Mouse (Mus musculus): ENCODE measurements around the gene Donson. TPM values are rescaled to one million over a fixed set of nuclear protein-coding genes. Genes with fewer than 3 reads are reported as not detected.
A peak's percentile ranks its signal among the peaks of the same experiment; 100 is the strongest.

Gene Donson
- 21.9 and 26.9 TPM in 2 replicates for polyA plus RNA-seq (2015; fragmentation: Nextera tagmentation; extraction: Ambion mirVana)

GRCm38 (mm10) chr16:91688619-91689334 is at the start of gene Donson:
Gene Donson (minus strand): TSS chr16:91688770.
- H3K9me3 ChIP-seq: no peaks in the 10 kb centered on the region
- WGBS: under 1% methylated on average over 71 of the region's 71 CpGs
- peak within 1 kb of the TSS; percentile 86 for H3K4me2 ChIP-seq (replicated peaks)
- H3K27ac ChIP-seq: peak within 1 kb of the TSS; percentile 91
- peaks cover 26% of the 10 kb centered on the region for H3K4me1 ChIP-seq (replicated peaks)
- H3K27me3 ChIP-seq: no peaks in the 10 kb centered on the region
- H3K4me3 ChIP-seq (replicated peaks): peak within 1 kb of the TSS; percentile 89
- peaks cover 33% of the 10 kb centered on the region for H3K36me3 ChIP-seq
- H3K9ac ChIP-seq (replicated peaks): peak within 1 kb of the TSS; percentile 93
- ATAC-seq: peak; percentile 100

- Histone ChIP-seq H3K27me3 (no peaks in the 10 kb centered on the region), H3K9me3 (no peaks in the 10 kb centered on the region), H3K36me3 (no peaks in the 10 kb centered on the region), H3K27ac (no peak overlapping the region), H3K4me1 (replicated peaks) (peaks cover 71% of the 10 kb centered on the region), H3K4me2 (replicated peaks) (no peak overlapping the region), H3K4me3 (replicated peaks) (no peak overlapping the region), H3K9ac (replicated peaks) (no peak overlapping the region)
- ATAC-seq: no peak
- WGBS: 75% methylated on average over 7 of the region's 7 CpGs
Observed at GRCm38 (mm10) chr16:91736046-91736816, 47.7 kb upstream of the Donson start.

- ATAC-seq: no peak
- 69% methylated on average over 5 of the region's 5 CpGs for WGBS
- H3K4me1 ChIP-seq (replicated peaks): peaks cover 64% of the 10 kb centered on the region
- no peaks in the 10 kb centered on the region for H3K9me3 ChIP-seq
- no peak overlapping the region for H3K4me2 ChIP-seq (replicated peaks)
- H3K9ac ChIP-seq (replicated peaks): no peak overlapping the region
- H3K27ac ChIP-seq: no peak overlapping the region
- no peaks in the 10 kb centered on the region for H3K36me3 ChIP-seq
- H3K4me3 ChIP-seq (replicated peaks): no peak overlapping the region
- no peaks in the 10 kb centered on the region for H3K27me3 ChIP-seq
Observed at GRCm38 (mm10) chr16:91734771-91735170, 46.2 kb upstream of the Donson start.

- Histone ChIP-seq H3K27ac (no peak overlapping the region), H3K9ac (replicated peaks) (no peak overlapping the region), H3K36me3 (no peaks in the 10 kb centered on the region), H3K27me3 (no peaks in the 10 kb centered on the region), H3K4me3 (replicated peaks) (no peak overlapping the region), H3K4me2 (replicated peaks) (no peak overlapping the region), H3K9me3 (no peaks in the 10 kb centered on the region), H3K4me1 (replicated peaks) (peaks cover 59% of the 10 kb centered on the region)
- ATAC-seq: no peak
- WGBS: 81% methylated on average over 2 of the region's 2 CpGs
Observed at GRCm38 (mm10) chr16:91732816-91733215, 44.2 kb upstream of the Donson start.

- Histone ChIP-seq H3K4me1 (replicated peaks) (peaks cover 55% of the 10 kb centered on the region), H3K4me3 (replicated peaks) (peak overlapping the region; percentile 95), H3K36me3 (no peaks in the 10 kb centered on the region), H3K27ac (peak overlapping the region; percentile 97), H3K9me3 (no peaks in the 10 kb centered on the region), H3K9ac (replicated peaks) (peak overlapping the region; percentile 97), H3K27me3 (no peaks in the 10 kb centered on the region), H3K4me2 (replicated peaks) (peak overlapping the region; percentile 72)
- no peak for ATAC-seq
- WGBS: under 1% methylated on average over 11 of the region's 11 CpGs
Observed at GRCm38 (mm10) chr16:91730446-91730845, 41.9 kb upstream of the Donson start.

- Histone ChIP-seq H3K27me3 (no peaks in the 10 kb centered on the region), H3K9me3 (no peaks in the 10 kb centered on the region), H3K27ac (peak overlapping the region; percentile 97), H3K4me3 (replicated peaks) (peak overlapping the region; percentile 95), H3K4me2 (replicated peaks) (peak overlapping the region; percentile 72), H3K9ac (replicated peaks) (peak overlapping the region; percentile 97), H3K36me3 (peaks cover 1% of the 10 kb centered on the region; the same call in 1 of the 2 replicates), H3K4me1 (replicated peaks) (peaks cover 49% of the 10 kb centered on the region)
- no peak for ATAC-seq
- WGBS: under 1% methylated on average over 44 of the region's 44 CpGs
Observed at GRCm38 (mm10) chr16:91729821-91730441, 41.4 kb upstream of the Donson start.

- peak within 1 kb of the TSS; percentile 74 for H3K4me2 ChIP-seq (replicated peaks)
- peak within 1 kb of the TSS; percentile 95 for H3K4me3 ChIP-seq (replicated peaks)
- peak within 1 kb of the TSS; percentile 97 for H3K9ac ChIP-seq (replicated peaks)
- H3K36me3 ChIP-seq: peaks cover 10% of the 10 kb centered on the region; the same call in 1 of the 2 replicates
- no peaks in the 10 kb centered on the region for H3K9me3 ChIP-seq
- peak within 1 kb of the TSS; percentile 97 for H3K27ac ChIP-seq
- peaks cover 41% of the 10 kb centered on the region for H3K4me1 ChIP-seq (replicated peaks)
- ATAC-seq: peak; percentile 95
- no peaks in the 10 kb centered on the region for H3K27me3 ChIP-seq
- WGBS: under 1% methylated on average over 32 of the region's 33 CpGs
Observed at GRCm38 (mm10) chr16:91729066-91729482, 40.5 kb upstream of the Donson start, which contains the start of gene Itsn1. Gene Itsn1 (plus strand): TSS chr16:91729281.

GRCm38 (mm10) chr16:91728123-91729065 is 39.8 kb upstream of the Donson start, which contains the start of gene Cryzl1:
Gene Cryzl1 (minus strand): TSS chr16:91728975.
- WGBS: 1% methylated on average over 46 of the region's 46 CpGs

GRCm38 (mm10) chr16:91727433-91727832 is 38.9 kb upstream of the Donson start:
- WGBS: 90% methylated on average over 15 of the region's 15 CpGs
- peak overlapping the region; percentile 95 for H3K4me3 ChIP-seq (replicated peaks)
- peak overlapping the region; percentile 74 for H3K4me2 ChIP-seq (replicated peaks)
- H3K9me3 ChIP-seq: no peaks in the 10 kb centered on the region
- H3K27ac ChIP-seq: peak overlapping the region; percentile 97; the same call in 1 of the 2 replicates
- peak overlapping the region; percentile 73 for H3K9ac ChIP-seq (replicated peaks)
- no peaks in the 10 kb centered on the region for H3K27me3 ChIP-seq
- H3K4me1 ChIP-seq (replicated peaks): peaks cover 41% of the 10 kb centered on the region
- no peak for ATAC-seq
- H3K36me3 ChIP-seq: peaks cover 12% of the 10 kb centered on the region; the same call in 1 of the 2 replicates

More at GRCm38 (mm10) chr16:91728123-91729065, 39.8 kb upstream of the Donson start, which contains the start of gene Cryzl1:
- H3K4me3 ChIP-seq (replicated peaks): peak within 1 kb of the TSS; percentile 95
- peak within 1 kb of the TSS; percentile 74 for H3K4me2 ChIP-seq (replicated peaks)
- peak within 1 kb of the TSS; percentile 97 for H3K27ac ChIP-seq
- peaks cover 12% of the 10 kb centered on the region; the same call in 1 of the 2 replicates for H3K36me3 ChIP-seq
- no peaks in the 10 kb centered on the region for H3K27me3 ChIP-seq
- H3K9ac ChIP-seq (replicated peaks): peak within 1 kb of the TSS; percentile 97
- H3K9me3 ChIP-seq: no peaks in the 10 kb centered on the region
- peak; percentile 96 for ATAC-seq
- H3K4me1 ChIP-seq (replicated peaks): peaks cover 39% of the 10 kb centered on the region

GRCm38 (mm10) chr16:91724247-91724646 is 35.7 kb upstream of the Donson start:
- H3K4me2 ChIP-seq (replicated peaks): no peak overlapping the region
- peaks cover 31% of the 10 kb centered on the region for H3K36me3 ChIP-seq
- no peak overlapping the region for H3K27ac ChIP-seq
- no peak overlapping the region for H3K4me3 ChIP-seq (replicated peaks)
- H3K4me1 ChIP-seq (replicated peaks): peaks cover 24% of the 10 kb centered on the region
- no peaks in the 10 kb centered on the region for H3K9me3 ChIP-seq
- ATAC-seq: no peak
- H3K9ac ChIP-seq (replicated peaks): no peak overlapping the region
- H3K27me3 ChIP-seq: no peaks in the 10 kb centered on the region
- 36% methylated on average over 3 of the region's 3 CpGs for WGBS

GRCm38 (mm10) chr16:91717399-91717798 is 28.8 kb upstream of the Donson start:
- Histone ChIP-seq H3K4me1 (replicated peaks) (peaks cover 1% of the 10 kb centered on the region; the same call in 1 of the 2 replicates), H3K9me3 (no peaks in the 10 kb centered on the region), H3K27ac (no peak overlapping the region), H3K36me3 (peaks cover 67% of the 10 kb centered on the region), H3K4me2 (replicated peaks) (no peak overlapping the region), H3K9ac (replicated peaks) (no peak overlapping the region), H3K4me3 (replicated peaks) (no peak overlapping the region), H3K27me3 (no peaks in the 10 kb centered on the region)
- no peak for ATAC-seq
- 87% methylated on average over 4 of the region's 4 CpGs for WGBS

Data from midbrain, embryonic 13.5 days (tissue).